Mouse (Mus musculus) urinary bladder, postnatal 10 days (tissue): ENCODE results near the gene Cnot11.
"Not testable (repeated sequence)": the region's sequence is repeated elsewhere in the genome, so short reads cannot be mapped to it uniquely, and the experiment has no call there.

Experiments
- DNase-seq: peaks from one replicate; pipeline ENCODE4 v3.0.0; 2022; ENCODE audit warnings: low spot score

Gene Cnot11

DNA sequence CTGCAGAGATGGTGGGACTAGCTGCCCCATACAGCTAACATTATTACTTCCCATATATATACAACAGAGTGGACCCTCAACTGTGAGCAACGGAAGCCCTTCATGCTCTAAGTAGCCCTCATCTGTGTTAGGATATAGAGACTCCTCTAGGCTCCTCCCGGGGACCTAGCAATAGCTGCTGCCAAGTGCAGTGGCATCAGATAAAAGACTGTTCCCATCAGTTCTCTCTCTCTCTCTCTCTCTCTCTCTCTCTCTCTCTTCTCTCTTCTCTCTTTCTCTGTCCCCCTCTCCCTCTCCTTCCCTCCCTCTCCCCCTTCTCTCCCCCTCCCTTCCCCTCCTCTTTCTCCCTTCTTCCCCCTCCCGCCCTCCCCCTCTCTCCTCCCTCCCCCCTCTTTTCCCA is 46.4 kb downstream of the Cnot11 start:
- DNase-seq = no peak

- no peak for DNase-seq
Observed at GRCm38 (mm10) chr1:39583173-39583572, 48.4 kb downstream of the Cnot11 start.

DNA sequence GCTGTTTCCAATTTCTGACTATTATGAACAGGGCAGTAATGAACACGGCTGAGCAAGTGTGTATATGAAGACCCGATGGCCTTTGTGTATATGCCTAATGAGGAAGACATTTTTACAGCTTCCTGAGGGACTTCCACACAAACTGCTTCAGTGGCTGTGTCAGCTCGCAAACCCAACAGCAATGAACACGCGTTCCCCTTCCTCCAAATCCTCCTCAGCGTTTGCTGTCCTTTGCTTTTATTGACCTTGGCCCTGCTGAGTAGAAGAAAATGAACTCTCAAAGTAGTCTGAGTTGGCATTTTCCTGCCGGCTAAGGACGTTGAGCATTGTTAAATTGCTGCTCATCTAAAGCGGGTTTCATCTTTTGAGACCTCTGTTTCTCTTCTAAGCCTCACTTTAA is 50.6 kb downstream of the Cnot11 start:
- no peak for DNase-seq

DNA sequence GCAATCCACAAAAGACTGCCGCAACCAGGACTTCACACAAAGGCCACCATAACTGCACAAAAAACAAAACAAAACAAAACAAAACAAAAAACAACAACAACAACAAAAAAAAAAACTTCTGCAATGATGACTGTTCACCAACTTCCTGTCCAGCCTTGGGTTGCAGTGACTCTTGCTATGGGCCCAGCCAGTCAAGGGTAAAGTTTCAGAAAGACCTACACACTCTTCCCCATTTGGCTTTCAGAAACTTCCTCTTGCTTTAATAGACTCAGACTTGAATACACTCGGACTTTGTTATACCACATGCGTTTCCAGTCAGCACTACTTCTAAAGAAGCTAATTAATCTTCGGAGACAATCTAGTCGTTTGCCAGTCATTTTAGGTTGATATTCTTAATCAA is 55.4 kb downstream of the Cnot11 start:
- DNase-seq = no peak

GRCm38 (mm10) chr1:39591557-39591956 is 56.8 kb downstream of the Cnot11 start:
- not testable (repeated sequence) for DNase-seq

- DNase-seq = no peak
Observed at GRCm38 (mm10) chr1:39592090-39592489, 57.3 kb downstream of the Cnot11 start.

- DNase-seq = no peak
Observed at GRCm38 (mm10) chr1:39593836-39594235, 59.0 kb downstream of the Cnot11 start.
